Mouse (Mus musculus) gastrocnemius, postnatal 4 days (tissue): Measurements from ENCODE around the gene Rpl18. TPM values are rescaled to one million over a fixed set of nuclear protein-coding genes. Genes with fewer than 3 reads are reported as not detected.

ENCODE experiments used
- DNase-seq, 2 experiments: peaks; one replicate each; pipeline ENCODE4 v3.0.0; 2021 to 2022; ENCODE audit warnings: low spot score in 2 of 2, mixed read lengths in 2 of 2
- total RNA-seq, 2 experiments: library from RNA; stranded (reverse); gene quantifications; 2 replicates each; pipeline ENCODE4 v1.2.3; 2021

Gene Rpl18
- total RNA-seq, 2 experiments from 2014 or later: 1,000 to 1,132 TPM

- DNase-seq: no peak
Measured at GRCm38 (mm10) chr7:45699523-45700141, 15.6 kb upstream of the Rpl18 start, which contains the start of gene Car11. Car11 (plus strand) TSS chr7:45699843.

DNA sequence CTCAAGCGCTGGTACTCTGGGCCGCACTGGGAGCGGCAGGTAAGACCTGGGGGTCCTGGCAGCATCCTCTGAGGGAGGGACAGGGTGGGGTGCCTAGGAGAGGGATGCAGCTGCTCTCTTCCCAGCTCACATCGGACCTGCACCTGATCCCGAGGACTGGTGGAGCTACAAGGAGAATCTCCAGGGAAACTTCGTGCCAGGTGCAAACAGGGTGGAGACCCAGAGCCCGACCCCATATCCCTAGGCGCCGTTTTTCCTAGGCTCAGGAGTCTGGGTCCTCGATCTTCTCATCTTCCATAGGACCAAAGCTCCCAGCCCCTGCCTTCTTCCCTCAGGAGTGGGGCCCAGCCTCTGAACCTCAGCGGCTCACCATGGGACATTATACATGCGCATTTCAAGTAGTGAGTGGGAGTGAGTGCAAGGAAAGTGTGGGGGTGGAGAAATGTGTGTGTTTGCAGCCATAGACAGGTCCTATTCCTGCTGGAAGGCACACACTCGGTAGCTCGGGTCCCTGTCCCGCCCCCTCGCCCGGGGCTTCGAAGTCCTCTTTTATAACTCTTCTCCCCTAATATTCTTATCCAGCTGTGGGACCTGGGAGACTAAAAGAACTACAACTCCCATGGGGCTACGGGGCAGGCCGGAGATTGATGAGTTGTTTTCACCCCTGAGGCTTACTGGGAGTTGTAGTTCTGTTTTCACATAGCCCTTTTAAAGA is 14.8 kb upstream of the Rpl18 start:
- peak in 1 of 2 experiments; percentile 76 for DNase-seq

GRCm38 (mm10) chr7:45701072-45701471 is 14.2 kb upstream of the Rpl18 start:
- no peak for DNase-seq

- no peak for DNase-seq
Measured at GRCm38 (mm10) chr7:45701607-45702006, 13.7 kb upstream of the Rpl18 start.

- DNase-seq: no peak
Measured at GRCm38 (mm10) chr7:45702316-45702715, 12.9 kb upstream of the Rpl18 start.

- no peak for DNase-seq
Measured at GRCm38 (mm10) chr7:45702809-45703520, 12.3 kb upstream of the Rpl18 start.

GRCm38 (mm10) chr7:45703521-45704033 is 11.7 kb upstream of the Rpl18 start:
- no peak for DNase-seq

- peak in 1 of 2 experiments; percentile 61 for DNase-seq
Measured at GRCm38 (mm10) chr7:45704046-45704559, 11.2 kb upstream of the Rpl18 start.

DNA sequence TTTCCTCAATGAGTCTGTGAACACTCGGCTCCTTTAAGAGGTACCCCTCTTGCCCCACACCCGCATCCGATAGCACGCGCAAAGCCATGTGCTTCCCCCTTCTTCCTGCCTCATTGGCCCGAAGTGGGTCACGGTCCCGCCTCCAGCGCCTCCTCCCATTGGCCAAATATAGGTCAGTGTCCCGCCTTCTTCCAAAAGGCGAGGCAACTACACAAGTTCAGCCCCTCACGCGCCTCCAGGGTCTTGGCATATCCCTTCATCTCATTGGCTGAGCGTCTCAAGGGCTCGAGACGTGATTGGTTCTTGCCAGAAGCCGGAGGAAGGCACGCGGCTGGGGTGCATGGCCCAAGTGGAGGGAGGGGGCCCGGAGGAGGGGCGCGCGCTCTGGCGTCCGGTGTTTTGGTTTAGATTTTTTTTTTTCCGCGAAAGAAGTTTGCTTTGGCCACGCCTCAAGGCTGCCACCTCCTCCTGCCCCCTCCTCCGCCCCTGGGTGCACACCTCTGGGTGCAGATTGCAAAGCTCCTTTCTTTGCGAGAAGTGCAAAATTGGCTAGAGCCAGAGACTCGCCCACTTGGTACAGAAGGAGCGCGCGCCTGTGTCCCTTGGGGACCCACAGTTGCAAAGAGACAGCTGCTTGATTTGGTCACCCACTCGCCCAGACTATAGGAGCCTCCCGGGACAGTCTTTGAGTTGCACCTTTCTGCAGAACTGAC is 10.4 kb upstream of the Rpl18 start, which contains the start of gene Dbp:
TSS of gene Dbp (plus strand) at position 359 of the 713 bp plus-strand sequence.
- peak; percentile 93 to 97 for DNase-seq

DNA sequence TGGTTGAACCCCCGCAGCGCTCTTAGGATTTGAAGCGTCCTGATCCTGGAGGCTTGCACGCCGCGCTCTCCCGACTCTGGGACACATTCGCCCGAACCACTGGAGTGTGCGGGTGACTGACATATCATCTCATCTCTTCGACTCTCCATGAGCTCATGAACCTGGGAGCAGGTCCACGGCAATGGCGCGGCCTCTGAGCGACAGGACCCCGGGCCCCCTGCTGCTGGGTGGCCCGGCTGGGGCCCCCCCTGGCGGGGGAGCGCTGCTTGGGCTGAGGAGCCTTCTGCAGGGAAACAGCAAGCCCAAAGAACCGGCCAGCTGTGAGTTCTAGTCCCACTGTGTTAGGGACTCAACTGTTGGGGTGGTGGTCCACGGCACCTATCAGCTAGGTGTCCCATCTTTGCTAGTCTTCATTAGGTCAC is 9.8 kb upstream of the Rpl18 start:
- DNase-seq: peak in 1 of 2 experiments; percentile 50

GRCm38 (mm10) chr7:45705873-45706281 is 9.4 kb upstream of the Rpl18 start:
- DNase-seq: peak in 1 of 2 experiments; percentile 80

DNA sequence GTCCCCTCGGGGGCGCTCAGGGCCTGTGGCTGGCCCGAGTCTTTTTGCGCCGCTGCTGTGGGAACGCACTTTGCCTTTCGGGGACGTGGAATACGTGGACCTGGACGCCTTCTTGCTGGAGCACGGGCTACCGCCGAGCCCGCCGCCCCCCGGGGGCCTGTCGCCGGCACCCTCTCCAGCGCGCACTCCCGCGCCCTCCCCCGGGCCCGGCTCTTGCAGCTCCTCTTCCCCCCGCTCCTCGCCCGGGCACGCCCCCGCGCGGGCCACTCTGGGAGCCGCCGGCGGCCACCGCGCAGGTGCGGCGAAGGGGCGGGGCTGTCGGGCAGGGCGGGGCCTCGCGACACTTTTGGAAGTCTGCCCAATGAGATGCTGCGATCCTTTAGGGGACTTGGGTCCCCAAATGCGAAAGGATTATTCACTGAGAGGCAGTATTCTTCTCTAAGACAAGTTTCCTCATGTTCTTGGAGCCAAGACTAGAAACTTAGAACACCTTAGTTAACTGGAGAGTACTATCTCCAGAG is 8.5 kb upstream of the Rpl18 start:
- peak; percentile 84 to 86 for DNase-seq

- peak; percentile 90 to 93 for DNase-seq
Measured at GRCm38 (mm10) chr7:45707375-45707967, 7.8 kb upstream of the Rpl18 start.

GRCm38 (mm10) chr7:45708221-45708761 is 7.0 kb upstream of the Rpl18 start:
- DNase-seq: no peak

GRCm38 (mm10) chr7:45709036-45709435 is 6.2 kb upstream of the Rpl18 start:
- DNase-seq: no peak

- DNase-seq: no peak
Measured at GRCm38 (mm10) chr7:45709677-45710355, 5.4 kb upstream of the Rpl18 start.

GRCm38 (mm10) chr7:45710477-45711191 is 4.6 kb upstream of the Rpl18 start:
- no peak for DNase-seq

DNA sequence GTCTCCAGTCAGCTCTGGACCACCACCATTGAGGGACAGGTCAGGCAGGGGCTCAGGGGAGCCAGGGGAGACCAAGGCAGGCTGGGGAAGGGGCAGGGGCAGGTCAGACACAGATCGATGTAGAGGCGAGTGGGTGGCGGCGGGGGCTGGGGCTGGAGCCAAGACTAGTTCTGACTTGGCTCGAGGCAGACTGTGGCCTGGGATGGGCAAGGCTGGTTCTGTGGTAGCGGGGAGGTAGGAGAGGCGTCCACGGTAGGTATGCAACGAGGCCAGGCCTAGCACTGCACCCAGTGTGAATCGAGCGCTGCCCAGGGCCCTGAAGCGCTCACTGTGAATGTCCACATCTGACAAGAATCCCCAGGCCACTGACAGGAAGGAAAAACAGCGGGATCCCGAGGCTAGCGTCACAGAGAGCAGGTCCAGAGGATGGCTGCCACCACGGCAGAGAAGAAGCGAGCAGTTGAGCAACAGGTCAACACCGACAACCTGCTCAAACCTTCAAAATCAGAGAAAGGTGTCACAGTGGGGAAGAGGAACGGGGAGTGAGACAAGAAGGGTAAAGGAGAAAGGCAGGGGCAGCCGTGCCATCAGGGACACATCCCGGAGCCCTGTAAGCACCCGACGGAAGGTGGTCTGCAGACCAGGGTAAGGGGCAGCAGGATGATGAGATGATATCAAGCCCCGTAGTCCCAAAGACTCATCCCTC is 3.8 kb upstream of the Rpl18 start:
- no peak for DNase-seq
